Mouse (Mus musculus) midbrain, embryonic 10.5 days (tissue): ENCODE results near the gene Prkag1. TPM values are rescaled to one million over a fixed set of nuclear protein-coding genes. Genes with fewer than 3 reads are reported as not detected.

ENCODE experiments used
- polyA plus RNA-seq: library from polyadenylated mRNA; unstranded; fragments of >200 nt; fragmentation: Nextera tagmentation; extraction: Ambion mirVana; gene quantifications from 2 replicates; pipeline ENCODE4 v1.2.1, GENCODE M21; 2016

Gene Prkag1
- polyA plus RNA-seq, 1 experiment from 2014 or later = 94.9 TPM

Other genes with a start within 250 kb of the Prkag1 start
- 11.8 and 12.1 TPM in 2 replicates for gene Adcy6, start 221.4 kb downstream of the Prkag1 start, polyA plus RNA-seq
- gene Cacnb3, start 200.7 kb downstream of the Prkag1 start, polyA plus RNA-seq = 36.1 and 50.9 TPM in 2 replicates
- 27.2 and 30.8 TPM in 2 replicates for gene Ddx23, start 168.6 kb downstream of the Prkag1 start, polyA plus RNA-seq
- gene Rnd1, start 154.1 kb downstream of the Prkag1 start, polyA plus RNA-seq = 7.1 and 9.8 TPM in 2 replicates
- gene Ccdc65, start 123.3 kb downstream of the Prkag1 start, polyA plus RNA-seq = 1.3 and 1.5 TPM in 2 replicates
- 15.2 and 16.4 TPM in 2 replicates for gene Fkbp11, start 103.3 kb downstream of the Prkag1 start, polyA plus RNA-seq
- gene Arf3, start 68.3 kb downstream of the Prkag1 start, polyA plus RNA-seq = 41.2 and 43.2 TPM in 2 replicates
- gene Wnt10b, start 53.4 kb downstream of the Prkag1 start, polyA plus RNA-seq = 0.14 and 0.24 TPM in 2 replicates
- 22.0 and 24.0 TPM in 2 replicates for gene Wnt1, start 41.7 kb downstream of the Prkag1 start, polyA plus RNA-seq
- gene Ddn, start 22.0 kb downstream of the Prkag1 start, polyA plus RNA-seq = 0.54 and 0.82 TPM in 2 replicates
- 9.1 and 10.1 TPM in 2 replicates for gene Kmt2d, start 39.7 kb upstream of the Prkag1 start, polyA plus RNA-seq
- gene Rhebl1, start 63.0 kb upstream of the Prkag1 start, polyA plus RNA-seq = 19.3 and 23.9 TPM in 2 replicates
- gene Dhh, start 67.0 kb upstream of the Prkag1 start, polyA plus RNA-seq = 0.27 and 0.58 TPM in 2 replicates
- gene Lmbr1l, start 86.7 kb upstream of the Prkag1 start, polyA plus RNA-seq = 24.7 and 28.6 TPM in 2 replicates
- gene Tuba1b, start 103.0 kb upstream of the Prkag1 start, polyA plus RNA-seq = 2,448 and 2,588 TPM in 2 replicates
- gene Gm49450, start 122.0 kb upstream of the Prkag1 start, polyA plus RNA-seq = not detected in 2 replicates
- gene Tuba1a, start 122.2 kb upstream of the Prkag1 start, polyA plus RNA-seq = 4,467 and 6,520 TPM in 2 replicates
- gene Tuba1c, start 198.4 kb upstream of the Prkag1 start, polyA plus RNA-seq = 118 and 129 TPM in 2 replicates
- 3.3 and 4.2 TPM in 2 replicates for gene Prph, start 223.7 kb upstream of the Prkag1 start, polyA plus RNA-seq
- 47.5 and 50.2 TPM in 2 replicates for gene Troap, start 243.1 kb upstream of the Prkag1 start, polyA plus RNA-seq